Mouse (Mus musculus) bone marrow macrophage, adult 2 months (primary cell): ENCODE measurements at regions not wholly inside any gene's neighbourhood (a gene's known extent, or its start where the extent isn't known, plus 50 kb on each side); places are given as distances from the start of the nearest gene placed in this dataset.

ENCODE experiments used
- H3K27ac ChIP-seq: 2 replicates; pipeline ENCODE4 v1.5.1; 2012; ENCODE audit warnings: low read depth, low read length; ENCODE audit not compliant: insufficient read depth
- H3K4me1 ChIP-seq: 2 replicates; pipeline ENCODE4 v1.6.1; 2012; ENCODE audit warnings: low read length; ENCODE audit not compliant: control insufficient read depth, insufficient read depth
- H3K4me3 ChIP-seq: 2 replicates; pipeline ENCODE4 v1.5.1; 2012; ENCODE audit warnings: mild to moderate bottlenecking, low read length, moderate library complexity; ENCODE audit not compliant: insufficient read depth
- CTCF ChIP-seq: IDR thresholded peaks from 2 replicates; pipeline ENCODE4 v1.5.1; 2012; ENCODE audit warnings: low read depth, mild to moderate bottlenecking, low read length, moderate library complexity
- POLR2A ChIP-seq: IDR thresholded peaks from 2 replicates; pipeline ENCODE4 v1.6.1; 2012; ENCODE audit warnings: mild to moderate bottlenecking, low read depth, low read length, borderline replicate concordance

GRCm38 (mm10) chr1:92366249-92366648, 107.4 kb downstream of the Ndufa10 start:
- TF ChIP-seq CTCF (no peak), POLR2A (no peak)
- H3K4me3 ChIP-seq = no peak overlapping the region
- H3K27ac ChIP-seq = no peak overlapping the region
- peaks cover 4% of the 10 kb centered on the region for H3K4me1 ChIP-seq

GRCm38 (mm10) chr1:92365366-92366075, 108.1 kb downstream of the Ndufa10 start:
- Histone ChIP-seq H3K4me3 (no peak overlapping the region), H3K4me1 (no peaks in the 10 kb centered on the region)
- TF ChIP-seq POLR2A (no peak), CTCF (no peak)

GRCm38 (mm10) chr1:92361677-92362076, 112.0 kb downstream of the Ndufa10 start:
- Histone ChIP-seq H3K27ac (no peak overlapping the region), H3K4me1 (no peaks in the 10 kb centered on the region), H3K4me3 (no peak overlapping the region)
- TF ChIP-seq CTCF = no peak
- no peak for TF ChIP-seq POLR2A

More at GRCm38 (mm10) chr1:92365366-92366075, 108.1 kb downstream of the Ndufa10 start:
- no peak overlapping the region for H3K27ac ChIP-seq

- TF ChIP-seq CTCF = peak; percentile 95
- TF ChIP-seq POLR2A = no peak
- Histone ChIP-seq H3K4me3 (no peak overlapping the region), H3K27ac (no peak overlapping the region), H3K4me1 (no peaks in the 10 kb centered on the region)
Measured at GRCm38 (mm10) chr1:92360255-92360654, 113.4 kb downstream of the Ndufa10 start.

- no peak overlapping the region for H3K27ac ChIP-seq
- no peaks in the 10 kb centered on the region for H3K4me1 ChIP-seq
- H3K4me3 ChIP-seq = no peak overlapping the region
- no peak for TF ChIP-seq CTCF
- TF ChIP-seq POLR2A = no peak
Measured at GRCm38 (mm10) chr1:92359473-92359872, 114.2 kb downstream of the Ndufa10 start.

- no peak overlapping the region for H3K4me3 ChIP-seq
- TF ChIP-seq CTCF (no peak), POLR2A (no peak)
- H3K27ac ChIP-seq = no peak overlapping the region
- H3K4me1 ChIP-seq = no peaks in the 10 kb centered on the region
Measured at GRCm38 (mm10) chr1:92358758-92359287, 114.8 kb downstream of the Ndufa10 start.

GRCm38 (mm10) chr1:92348353-92349005, 125.2 kb downstream of the Ndufa10 start:
- H3K4me1 ChIP-seq = no peaks in the 10 kb centered on the region
- no peak overlapping the region for H3K4me3 ChIP-seq
- no peak for TF ChIP-seq POLR2A
- TF ChIP-seq CTCF = no peak
- no peak overlapping the region for H3K27ac ChIP-seq

- TF ChIP-seq POLR2A = no peak
- TF ChIP-seq CTCF = no peak
- H3K27ac ChIP-seq = no peak overlapping the region
- H3K4me3 ChIP-seq = no peak overlapping the region
- no peaks in the 10 kb centered on the region for H3K4me1 ChIP-seq
Measured at GRCm38 (mm10) chr1:92347656-92348055, 126.0 kb downstream of the Ndufa10 start.

- Histone ChIP-seq H3K4me3 (no peak overlapping the region), H3K4me1 (0 out of 2 replicates have a peak, but pooled peaks cover 2% of the 10 kb centered on the region), H3K27ac (no peak overlapping the region)
- no peak for TF ChIP-seq POLR2A
- TF ChIP-seq CTCF = no peak
Measured at GRCm38 (mm10) chr1:92343768-92344167, 129.9 kb downstream of the Ndufa10 start.

GRCm38 (mm10) chr1:92343161-92343598, 130.5 kb downstream of the Ndufa10 start:
- H3K4me3 ChIP-seq = no peak overlapping the region

More at GRCm38 (mm10) chr1:92343161-92343598, 130.5 kb downstream of the Ndufa10 start:
- Histone ChIP-seq H3K4me1 (peaks cover 6% of the 10 kb centered on the region), H3K27ac (no peak overlapping the region)
- TF ChIP-seq POLR2A = no peak
- TF ChIP-seq CTCF = no peak
